Mouse (Mus musculus) embryonic stem cell, embryonic (primary cell): ENCODE results near the gene Tex44.

ENCODE experiments used
- CTCF ChIA-PET, 4 experiments: fragments of 300-600 bp in 2 of 4; fragments of 350-600 bp in 2 of 4; sonication (Branson Sonifier 250); formaldehyde crosslinking; loops; one replicate each; lab custom pipeline; 2022; ENCODE audit warnings: inconsistent platforms in 2 of 4; lab: Charles Lee
- POLR2A ChIA-PET, 4 experiments: fragments of 300-600 bp in 2 of 4; fragments of 350-600 bp in 2 of 4; sonication (Branson Sonifier 250); formaldehyde crosslinking; loops; one replicate each; lab custom pipeline; 2022; ENCODE audit warnings: antibody characterized with exemption in 4 of 4, inconsistent platforms in 1 of 4; lab: Charles Lee

Gene Tex44

DNA sequence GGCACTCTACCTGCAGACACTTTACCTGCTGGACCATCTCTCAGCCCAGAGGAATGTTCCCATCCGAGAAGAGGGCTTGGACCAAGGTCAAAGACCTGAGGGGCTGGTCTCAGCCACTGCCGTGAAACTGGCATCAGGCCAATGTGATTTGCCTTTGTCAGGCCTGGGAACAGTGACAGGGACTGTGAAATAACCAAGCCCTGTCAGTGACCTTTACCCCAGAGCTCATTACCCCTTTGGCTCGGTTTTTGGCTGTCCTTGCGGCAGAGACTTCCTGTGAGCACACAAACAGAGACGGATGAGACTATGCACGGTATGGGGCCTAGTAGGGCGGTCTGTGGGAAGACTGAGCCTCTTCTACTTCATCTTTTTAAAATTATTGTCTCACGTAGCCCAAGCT, 19.2 kb upstream of the Tex44 start:
- CTCF ChIA-PET, result interaction anchor here (0.5 to 2.0 kb wide), 11 partner anchors 8 to 23 kb away, joined by 3 to 23 read pairs (median 4); no protein-coding TSS in a partner anchor

DNA sequence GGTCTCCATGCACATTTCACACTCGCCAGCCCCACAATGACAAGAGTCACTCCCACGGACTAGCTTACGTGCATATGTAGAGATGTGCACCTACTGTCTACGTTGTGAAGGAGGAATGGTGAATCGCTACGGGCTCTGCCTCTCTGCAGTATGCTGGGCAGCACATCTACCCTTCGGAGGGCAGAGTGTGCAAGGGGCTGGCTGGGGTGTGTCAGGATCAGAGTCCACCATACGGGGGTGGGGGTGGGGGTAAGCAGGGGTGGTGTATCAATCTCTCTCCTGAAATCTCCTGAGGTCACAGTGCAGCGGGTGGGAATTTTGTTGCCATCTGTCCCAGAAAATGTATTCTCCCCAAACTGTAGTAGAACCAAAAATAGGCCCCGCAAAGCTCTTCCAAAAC, 17.6 kb upstream of the Tex44 start:
- POLR2A ChIA-PET, result interaction anchor here in 2 of 4 experiments (0.6 to 1.5 kb wide), 9 partner anchors 11 to 209 kb away, joined by 3 to 4 read pairs (median 3); partner anchors contain the start of genes Ncl (in 1 of the 2) and Ptma (in 1 of the 2)
- CTCF ChIA-PET, result interaction anchor here in 1 of 4 experiments (1.3 to 1.5 kb wide), 2 partner anchors 19 to 20 kb away, joined by 3 read pairs; no protein-coding TSS in a partner anchor

More for the DNA sequence above, 19.2 kb upstream of the Tex44 start:
- POLR2A ChIA-PET, result interaction anchor here in 2 of 4 experiments (1.1 to 2.3 kb wide), 7 partner anchors 10 to 121 kb away, joined by 3 to 15 read pairs (median 4); partner anchors contain the start of gene Ncl (in 1 of the 2)

DNA sequence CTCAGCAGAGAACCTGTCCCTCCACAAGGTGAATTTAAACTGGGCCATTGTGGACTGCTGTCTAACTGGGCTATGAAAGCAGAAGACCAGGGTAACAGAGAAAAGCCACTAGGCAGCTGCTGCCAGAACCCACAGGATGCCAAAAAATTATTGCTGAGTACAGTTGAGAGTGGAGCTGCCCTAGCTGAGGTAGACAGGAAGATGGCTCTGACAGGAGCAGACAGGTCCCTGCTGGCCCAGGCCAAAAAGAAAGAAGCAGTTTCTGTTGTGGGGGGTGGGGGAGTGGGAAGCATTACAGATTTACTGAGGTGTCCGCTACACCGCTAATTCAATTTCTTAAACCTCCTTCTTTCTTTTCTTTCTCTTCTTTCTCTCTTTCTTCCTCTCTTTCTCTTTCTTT, 16.7 kb upstream of the Tex44 start:
- ChIA-PET POLR2A (interaction anchor here in 3 of 4 experiments (0.6 to 1.6 kb wide), 12 partner anchors 11 to 117 kb away, joined by 3 to 5 read pairs (median 3); partner anchors contain the start of genes Ncl (in 2 of the 3) and Ptma (in 1 of the 3)), CTCF (interaction anchor here in 2 of 4 experiments (0.6 to 1.6 kb wide), 5 partner anchors 8 to 256 kb away, joined by 3 to 6 read pairs (median 3); no protein-coding TSS in a partner anchor)

DNA sequence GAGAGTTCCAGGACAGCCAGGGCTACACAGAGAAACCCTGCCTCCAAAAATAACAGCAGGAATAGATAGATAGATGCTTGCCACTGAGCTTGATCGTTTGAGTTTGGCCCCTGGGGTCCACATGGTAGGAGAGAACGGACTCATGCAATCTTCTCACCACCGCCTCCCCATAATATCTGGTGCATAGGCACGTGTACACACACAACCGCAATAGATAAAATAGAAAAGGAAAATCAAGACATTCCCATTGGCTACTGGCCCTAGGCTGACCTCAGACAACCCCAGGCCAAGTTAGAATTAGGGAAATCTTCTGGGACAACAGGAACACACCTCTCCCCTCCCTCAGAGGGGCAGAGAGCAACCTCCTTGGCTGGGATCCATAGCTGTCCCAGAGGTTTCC, 11.4 kb upstream of the Tex44 start:
- CTCF ChIA-PET, result interaction anchor here (0.6 to 4.1 kb wide), 29 partner anchors 8 to 355 kb away, joined by 3 to 95 read pairs (median 6); partner anchors contain the start of genes Nmur1 (in 1 of the 4) and Tex44 (in 1 of the 4)
- POLR2A ChIA-PET, result interaction anchor here in 2 of 4 experiments (0.7 to 3.5 kb wide), 15 partner anchors 9 to 111 kb away, joined by 3 to 17 read pairs (median 6); partner anchors contain the start of genes Ncl (in 2 of the 2) and Ptma (in 1 of the 2)

DNA sequence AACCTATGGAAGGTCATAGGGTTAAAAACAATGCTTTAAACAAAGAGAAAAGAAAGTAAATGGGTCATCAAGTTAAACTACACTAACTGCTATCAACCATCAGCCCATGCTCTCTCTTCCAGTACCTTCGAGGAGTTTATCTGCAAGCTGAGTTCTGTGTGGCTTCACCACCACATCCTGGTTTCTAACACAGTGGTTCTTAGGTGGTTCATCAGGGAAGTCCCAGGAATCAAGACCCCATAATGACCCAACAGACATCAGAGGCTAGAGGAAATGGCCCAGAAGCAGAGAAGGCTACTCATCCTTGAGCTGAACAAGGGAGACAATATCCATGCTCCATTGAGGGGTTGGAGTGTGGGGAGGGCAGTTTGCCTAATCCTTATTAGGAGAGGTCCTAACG, 11.0 kb upstream of the Tex44 start:
- ChIA-PET CTCF (interaction anchor here (0.6 to 4.1 kb wide), 49 partner anchors 8 to 356 kb away, joined by 3 to 95 read pairs (median 5); partner anchors contain the start of genes Nmur1 (in 1 of the 4) and Tex44 (in 1 of the 4)), POLR2A (interaction anchor here in 2 of 4 experiments (0.6 to 3.5 kb wide), 17 partner anchors 9 to 111 kb away, joined by 3 to 17 read pairs (median 5); partner anchors contain the start of genes Ncl (in 2 of the 2) and Ptma (in 1 of the 2))

DNA sequence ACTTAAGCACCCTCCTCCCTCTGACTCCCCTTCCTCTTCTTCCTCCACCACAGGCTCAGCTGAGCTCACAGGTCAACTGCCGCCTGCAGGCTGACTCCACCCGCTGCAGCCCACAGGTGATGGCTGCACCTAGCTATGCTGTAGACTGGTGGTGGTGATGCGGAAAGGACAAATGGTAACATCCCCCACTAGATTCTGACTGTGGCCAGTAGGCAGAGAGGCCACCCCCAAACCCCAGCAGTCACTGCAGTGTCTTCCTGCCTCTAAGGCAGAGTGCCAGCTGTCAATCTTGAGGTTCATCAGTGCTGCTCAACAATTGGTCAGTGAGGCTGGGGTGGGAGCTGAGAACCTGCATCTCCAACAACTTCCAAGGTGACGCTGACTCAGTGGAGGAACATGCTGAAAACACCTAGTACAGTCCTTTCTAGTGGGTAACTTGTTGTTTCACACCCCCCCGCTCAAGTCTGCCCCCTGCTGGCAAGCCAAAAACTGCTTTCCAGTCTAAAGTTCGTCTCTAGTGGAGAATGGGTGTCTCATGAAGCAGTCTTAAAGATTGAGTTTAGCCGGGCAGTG, 10.4 kb upstream of the Tex44 start:
- ChIA-PET POLR2A (interaction anchor here in 3 of 4 experiments (0.6 to 3.5 kb wide), 23 partner anchors 9 to 115 kb away, joined by 3 to 17 read pairs (median 4); partner anchors contain the start of genes Ncl (in 3 of the 3) and Ptma (in 1 of the 3)), CTCF (interaction anchor here (0.6 to 4.1 kb wide), 62 partner anchors 8 to 1422 kb away, joined by 3 to 95 read pairs (median 4); partner anchors contain the start of genes Armc9 (in 1 of the 4), Nmur1 (in 1 of the 4) and Tex44 (in 1 of the 4))

DNA sequence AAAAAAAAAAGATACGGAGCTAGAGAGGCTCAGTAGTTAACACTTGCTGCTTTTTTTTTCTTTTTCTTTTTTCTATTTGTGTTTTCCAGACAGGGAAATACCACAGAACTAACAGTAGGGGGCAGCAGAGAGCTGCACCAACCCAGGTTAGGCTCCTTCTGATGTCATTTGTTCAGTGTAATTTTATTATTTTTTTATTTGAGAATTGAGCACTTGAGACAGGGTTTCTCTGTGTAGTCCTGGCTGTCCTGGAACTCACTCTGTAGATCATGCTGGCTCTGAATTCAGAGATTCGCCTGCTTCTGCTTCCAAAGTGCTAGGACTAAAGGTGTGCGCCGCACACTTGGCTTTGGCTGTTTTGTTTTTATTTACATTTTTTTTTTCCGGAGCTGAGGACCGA, 9.8 kb upstream of the Tex44 start:
- ChIA-PET CTCF (interaction anchor here (0.5 to 4.6 kb wide), 75 partner anchors 8 to 1421 kb away, joined by 3 to 95 read pairs (median 5); partner anchors contain the start of genes Armc9 (in 1 of the 4), Nmur1 (in 1 of the 4) and Tex44 (in 1 of the 4)), POLR2A (interaction anchor here (0.6 to 2.6 kb wide), 27 partner anchors 9 to 1302 kb away, joined by 3 to 17 read pairs (median 4); partner anchors contain the start of gene Ncl (in 3 of the 4))

DNA sequence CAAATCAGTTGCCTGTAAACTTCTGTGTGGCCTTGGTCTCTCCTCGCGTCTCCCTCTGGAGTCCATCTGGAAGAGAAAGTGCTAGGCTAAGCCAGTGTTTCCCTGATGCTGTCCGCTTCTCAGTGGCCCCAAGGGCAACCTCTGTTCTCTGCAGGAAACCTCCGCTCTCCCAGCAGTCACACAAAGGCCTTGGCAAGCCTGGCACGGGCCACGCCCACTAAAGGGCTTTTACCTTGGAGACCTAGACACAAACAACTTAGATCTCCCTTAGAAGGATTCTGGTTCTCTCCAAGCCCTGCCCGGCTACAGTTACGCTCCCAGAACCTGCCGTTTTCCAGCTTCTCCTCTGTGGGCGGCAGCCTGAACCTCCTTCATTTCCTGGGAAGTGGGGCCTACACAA, 5.1 kb upstream of the Tex44 start:
- ChIA-PET POLR2A (interaction anchor here in 2 of 4 experiments (0.6 to 2.9 kb wide), 11 partner anchors 9 to 111 kb away, joined by 3 to 11 read pairs (median 4); partner anchors contain the start of gene Ncl (in 2 of the 2)), CTCF (interaction anchor here in 3 of 4 experiments (0.6 to 2.5 kb wide), 8 partner anchors 9 to 268 kb away, joined by 3 to 16 read pairs (median 4); no protein-coding TSS in a partner anchor)

DNA sequence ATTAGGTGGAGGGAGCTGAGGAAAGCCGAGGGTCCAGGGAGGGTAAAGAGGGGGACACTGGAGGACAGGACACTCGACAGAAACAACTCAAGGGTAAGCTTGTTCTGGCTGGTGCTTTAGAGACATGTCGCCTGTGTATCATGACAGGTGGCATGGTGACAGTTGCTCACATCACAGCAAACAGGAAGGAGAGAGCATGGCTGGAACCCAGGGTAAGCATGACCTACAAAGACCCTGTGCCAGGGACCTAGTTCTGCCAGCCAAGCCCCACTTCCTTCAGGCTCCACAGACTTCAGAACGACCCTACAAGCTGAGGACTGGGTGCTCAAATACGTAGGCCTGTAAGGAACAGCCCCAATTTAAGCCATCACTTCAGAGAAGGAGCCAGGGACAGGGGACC, 2.2 kb upstream of the Tex44 start:
- ChIA-PET POLR2A (interaction anchor here (0.6 to 5.1 kb wide), 24 partner anchors 7 to 546 kb away, joined by 3 to 30 read pairs (median 4); partner anchors contain the start of genes Ptma (in 2 of the 4) and Ncl (in 1 of the 4)), CTCF (interaction anchor here (0.8 to 1.4 kb wide), 7 partner anchors 7 to 116 kb away, joined by 3 to 17 read pairs (median 3); no protein-coding TSS in a partner anchor)

DNA sequence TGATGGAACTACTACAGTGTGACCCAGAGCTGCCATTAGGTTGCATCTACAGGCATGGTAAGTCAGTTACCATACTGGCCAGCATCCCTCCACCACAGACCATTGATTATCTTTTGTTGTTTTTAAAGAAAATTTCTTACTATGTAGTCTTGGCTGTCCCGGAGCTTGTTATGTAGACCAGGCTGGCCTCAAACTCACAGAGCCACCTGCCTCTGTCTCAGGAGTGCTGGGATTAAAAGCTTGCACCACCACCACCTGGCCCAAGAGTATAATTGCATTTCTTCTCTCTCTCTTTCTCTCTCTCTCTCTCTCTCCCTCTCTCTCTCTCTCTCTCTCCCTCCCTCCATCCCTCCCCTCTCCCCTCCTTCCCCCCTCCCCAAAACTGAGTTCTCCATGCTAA, 1.8 kb upstream of the Tex44 start:
- ChIA-PET CTCF (interaction anchor here (0.6 to 1.4 kb wide), 15 partner anchors 8 to 271 kb away, joined by 3 to 17 read pairs (median 3); no protein-coding TSS in a partner anchor), POLR2A (interaction anchor here (0.6 to 5.1 kb wide), 37 partner anchors 8 to 546 kb away, joined by 3 to 30 read pairs (median 4); partner anchors contain the start of genes Ncl (in 3 of the 4) and Ptma (in 3 of the 4))

DNA sequence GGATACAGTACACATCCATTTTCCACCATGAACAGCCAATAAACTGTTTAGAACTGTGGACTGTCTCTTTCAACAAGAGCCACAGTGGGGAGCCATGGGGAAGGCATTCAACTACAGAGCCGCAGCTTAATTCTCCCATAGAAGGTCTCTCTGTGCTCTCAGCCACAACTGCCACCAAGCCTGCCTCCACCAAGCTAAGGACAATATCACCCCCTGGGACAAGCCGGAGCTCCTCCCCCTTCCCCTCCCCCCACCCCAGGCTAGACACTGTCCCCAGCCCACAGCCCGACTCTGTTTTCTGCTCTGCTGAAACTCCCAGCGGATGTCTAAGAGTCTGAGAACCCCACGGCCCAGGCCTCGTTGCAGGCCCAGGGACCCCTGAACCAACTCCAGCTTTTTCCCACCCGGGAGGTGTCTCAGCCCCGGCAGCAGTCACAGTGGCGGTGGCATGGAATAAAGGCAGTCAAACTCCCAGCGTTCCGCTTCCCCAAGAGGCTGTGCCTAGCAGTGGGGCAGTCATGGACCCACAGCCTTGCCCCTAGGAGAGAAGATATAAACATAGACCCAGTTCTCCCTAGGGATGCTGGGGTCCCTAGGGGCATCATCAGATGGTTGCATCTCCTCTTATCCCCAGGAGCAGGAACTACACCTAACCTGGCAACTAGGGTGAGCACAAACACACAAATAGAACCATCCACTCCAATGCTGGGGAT, 1.1 kb upstream of the Tex44 start:
- ChIA-PET POLR2A (interaction anchor here (0.5 to 5.1 kb wide), 38 partner anchors 8 to 293 kb away, joined by 3 to 30 read pairs (median 4); partner anchors contain the start of genes Ncl (in 3 of the 4) and Ptma (in 3 of the 4)), CTCF (interaction anchor here (0.5 to 1.4 kb wide), 16 partner anchors 8 to 272 kb away, joined by 3 to 17 read pairs (median 4); no protein-coding TSS in a partner anchor)

DNA sequence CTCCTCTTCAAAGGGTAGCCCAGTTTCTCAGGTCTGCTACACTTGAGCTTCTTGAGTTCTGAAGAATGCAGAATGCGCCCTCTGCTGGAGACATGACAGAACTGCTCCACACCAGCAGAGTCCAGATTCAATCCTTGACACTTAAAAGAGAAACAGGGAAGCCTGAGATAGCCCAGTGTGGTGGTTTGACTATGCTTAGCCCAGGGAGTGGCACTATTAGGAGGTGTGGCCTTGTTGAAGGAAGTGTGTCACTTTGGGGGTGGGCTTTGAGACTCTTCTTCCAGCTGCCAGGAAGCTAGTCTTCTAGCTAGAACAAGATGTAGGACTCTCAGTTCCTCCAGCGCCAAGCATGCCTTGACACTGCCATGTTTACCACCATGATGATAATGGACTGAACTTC, 3.9 kb downstream of the Tex44 start:
- POLR2A ChIA-PET, result interaction anchor here in 3 of 4 experiments (0.6 to 22.9 kb wide), 62 partner anchors 9 to 797 kb away, joined by 3 to 638 read pairs (median 4); partner anchors contain the start of genes Ptma (in 3 of the 3), Ncl (in 2 of the 3), Cops7b (in 1 of the 3) and Pde6d (in 1 of the 3)
- CTCF ChIA-PET, result interaction anchor here (0.5 to 6.2 kb wide), 93 partner anchors 9 to 1458 kb away, joined by 3 to 95 read pairs (median 4); partner anchors contain the start of genes Ncl (in 1 of the 4) and Ptma (in 1 of the 4)

DNA sequence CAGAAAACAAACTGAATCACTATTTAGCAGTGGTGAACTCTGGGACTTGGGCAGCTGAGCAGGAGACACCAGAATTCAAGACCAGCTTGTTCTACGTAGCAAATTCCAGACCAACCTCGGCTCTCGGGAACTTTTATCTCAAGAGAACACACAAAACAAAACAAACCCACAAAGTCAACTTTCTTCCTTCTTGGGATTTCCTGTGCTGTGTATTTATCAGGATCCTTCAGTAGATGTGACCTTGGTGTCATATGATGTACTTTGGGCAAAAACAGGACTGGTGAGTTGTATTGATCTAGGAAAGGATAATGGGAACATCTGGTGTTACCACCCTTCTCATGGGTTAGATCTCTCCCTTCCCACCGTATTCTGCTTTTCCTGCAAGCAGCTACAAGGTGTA, 6.6 kb downstream of the Tex44 start:
- CTCF ChIA-PET, result interaction anchor here in 3 of 4 experiments (0.6 to 1.1 kb wide), 6 partner anchors 8 to 1165 kb away, joined by 3 to 9 read pairs (median 4); no protein-coding TSS in a partner anchor

DNA sequence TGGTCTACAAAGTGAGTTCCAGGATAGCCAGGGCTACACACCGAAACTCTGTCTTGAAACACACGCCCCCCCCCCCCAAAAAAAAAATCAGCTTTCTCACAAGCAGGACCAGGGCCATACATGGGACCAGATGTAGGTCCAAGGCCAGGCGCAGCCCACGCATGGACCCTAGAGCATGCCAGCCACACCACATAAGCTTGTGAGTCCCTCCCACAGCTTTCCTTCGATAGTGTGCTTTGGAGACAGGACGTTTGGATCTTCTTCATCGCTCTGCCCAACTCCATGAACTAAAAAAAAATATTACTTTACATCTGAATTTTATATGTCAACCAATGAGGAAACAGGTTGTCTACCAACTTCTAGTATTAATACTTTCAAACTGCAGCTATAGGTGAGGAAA, 7.2 kb downstream of the Tex44 start:
- ChIA-PET CTCF (interaction anchor here in 3 of 4 experiments (0.5 to 1.1 kb wide), 6 partner anchors 8 to 286 kb away, joined by 3 to 9 read pairs (median 4); no protein-coding TSS in a partner anchor), POLR2A (interaction anchor here in 3 of 4 experiments (0.5 to 22.9 kb wide), 23 partner anchors 8 to 201 kb away, joined by 3 to 638 read pairs (median 5); partner anchors contain the start of genes Ncl (in 2 of the 3) and Ptma (in 2 of the 3))

More for the DNA sequence above, 6.6 kb downstream of the Tex44 start:
- POLR2A ChIA-PET, result interaction anchor here in 3 of 4 experiments (0.5 to 22.9 kb wide), 15 partner anchors 8 to 1226 kb away, joined by 3 to 638 read pairs (median 5); partner anchors contain the start of genes Ncl (in 2 of the 3) and Ptma (in 2 of the 3)

DNA sequence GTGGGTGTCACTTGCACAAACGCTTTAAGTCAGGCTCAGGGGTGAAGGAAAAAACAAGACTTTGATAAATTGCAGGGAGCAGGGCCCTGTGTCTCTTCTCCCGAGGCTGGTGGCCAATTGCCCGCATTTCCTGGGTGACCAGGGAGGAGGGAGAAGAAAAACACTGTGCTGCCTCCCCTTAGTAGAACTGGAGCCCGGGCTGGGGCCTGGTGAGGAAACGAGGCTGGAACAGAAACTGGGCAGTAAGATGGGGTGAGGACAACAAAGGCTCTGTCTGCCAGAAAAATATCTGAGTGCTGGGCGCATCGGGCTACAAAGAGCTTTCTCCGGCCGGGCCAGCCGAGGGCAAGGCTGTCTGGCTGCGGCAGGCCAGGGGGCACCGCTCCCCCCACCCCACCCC, 7.9 kb downstream of the Tex44 start:
- POLR2A ChIA-PET, result interaction anchor here (0.6 to 22.9 kb wide), 33 partner anchors 9 to 123 kb away, joined by 3 to 638 read pairs (median 8); partner anchors contain the start of genes Ncl (in 3 of the 4) and Ptma (in 3 of the 4)
- CTCF ChIA-PET, result interaction anchor here in 3 of 4 experiments (0.6 to 1.1 kb wide), 5 partner anchors 15 to 125 kb away, joined by 3 to 5 read pairs (median 4); no protein-coding TSS in a partner anchor
